Mouse (Mus musculus) megakaryocyte, adult 5-6 weeks (primary cell): Measurements from ENCODE around the gene Tube1. TPM values are rescaled to one million over a fixed set of nuclear protein-coding genes. Genes with fewer than 3 reads are reported as not detected.

ENCODE experiments used
- ATAC-seq: 2 replicates; pipeline ENCODE4 v1.8.0; 2016; ENCODE audit warnings: mild to moderate bottlenecking, inconsistent platforms; ENCODE audit not compliant: poor library complexity, severe bottlenecking
- total RNA-seq, 2 experiments: library from RNA; stranded (forward) in 1 of 2; stranded (reverse) in 1 of 2; fragments of 153-499, 151-499 nt in 1 of 2; fragments of 221-1000, 200-1000 nt in 1 of 2; gene quantifications; 2 replicates each; pipeline versions ENCODE4 v1.2.3 to v1.2.4; 2015 to 2017

The Tube1 gene
- total RNA-seq (2015) (10.5 and 12.4 TPM in 2 replicates), total RNA-seq (2017) (9.8 and 13.9 TPM in 2 replicates)

- peak; percentile 99 for ATAC-seq
Observed at GRCm38 (mm10) chr10:39133462-39134310, at the start of gene Tube1, which contains the start of gene Fam229b. Tube1 (plus strand) TSS chr10:39133976. Fam229b (minus strand) TSS chr10:39133914.

GRCm38 (mm10) chr10:39096981-39097380, 36.8 kb upstream of the Tube1 start:
- no peak for ATAC-seq

- no peak for ATAC-seq
Observed at GRCm38 (mm10) chr10:39098746-39099145, 35.0 kb upstream of the Tube1 start.

- no peak for ATAC-seq
Observed at GRCm38 (mm10) chr10:39104803-39105449, 28.9 kb upstream of the Tube1 start.

- ATAC-seq = no peak
Observed at GRCm38 (mm10) chr10:39106413-39106812, 27.4 kb upstream of the Tube1 start.

- ATAC-seq = no peak
Observed at GRCm38 (mm10) chr10:39106935-39107334, 26.8 kb upstream of the Tube1 start.

- ATAC-seq = no peak
Observed at GRCm38 (mm10) chr10:39108837-39109488, 24.8 kb upstream of the Tube1 start.

GRCm38 (mm10) chr10:39109489-39109874, 24.3 kb upstream of the Tube1 start:
- no peak for ATAC-seq

GRCm38 (mm10) chr10:39121412-39121811, 12.4 kb upstream of the Tube1 start:
- no peak for ATAC-seq

GRCm38 (mm10) chr10:39137766-39138165, 4.0 kb downstream of the Tube1 start:
- ATAC-seq = no peak

GRCm38 (mm10) chr10:39138761-39139160, 5.0 kb downstream of the Tube1 start:
- no peak for ATAC-seq

- no peak for ATAC-seq
Observed at GRCm38 (mm10) chr10:39140843-39141242, 7.1 kb downstream of the Tube1 start.

- no peak for ATAC-seq
Observed at GRCm38 (mm10) chr10:39141401-39141800, 7.6 kb downstream of the Tube1 start.

GRCm38 (mm10) chr10:39142216-39142615, 8.4 kb downstream of the Tube1 start:
- no peak for ATAC-seq

GRCm38 (mm10) chr10:39156719-39157118, 22.9 kb downstream of the Tube1 start:
- no peak for ATAC-seq

- ATAC-seq = no peak
Observed at GRCm38 (mm10) chr10:39157321-39157720, 23.5 kb downstream of the Tube1 start.

GRCm38 (mm10) chr10:39158306-39158705, 24.5 kb downstream of the Tube1 start:
- ATAC-seq = no peak

GRCm38 (mm10) chr10:39161406-39161805, 27.6 kb downstream of the Tube1 start:
- peak; percentile 51 for ATAC-seq

- ATAC-seq = peak; percentile 33; the same call in 1 of the 2 replicates
Observed at GRCm38 (mm10) chr10:39162666-39163484, 29.1 kb downstream of the Tube1 start.

GRCm38 (mm10) chr10:39163694-39164093, 29.9 kb downstream of the Tube1 start, which contains the start of gene Ccn6:
Ccn6 (minus strand) TSS chr10:39163794.
- ATAC-seq = no peak
